Mouse (Mus musculus) megakaryocyte, embryonic 14.5 days (primary cell): Measurements from ENCODE around the gene S1pr4.

Source experiments
- FLI1 ChIP-seq: IDR thresholded peaks from 2 replicates; pipeline ENCODE4 v1.6.1; 2012; ENCODE audit warnings: low read length, inconsistent platforms, mixed read lengths
- GATA1 ChIP-seq: IDR thresholded peaks from 3 replicates; pipeline ENCODE4 v1.6.1; 2012; ENCODE audit warnings: mixed read lengths, low read length, inconsistent platforms, borderline replicate concordance

DNA sequence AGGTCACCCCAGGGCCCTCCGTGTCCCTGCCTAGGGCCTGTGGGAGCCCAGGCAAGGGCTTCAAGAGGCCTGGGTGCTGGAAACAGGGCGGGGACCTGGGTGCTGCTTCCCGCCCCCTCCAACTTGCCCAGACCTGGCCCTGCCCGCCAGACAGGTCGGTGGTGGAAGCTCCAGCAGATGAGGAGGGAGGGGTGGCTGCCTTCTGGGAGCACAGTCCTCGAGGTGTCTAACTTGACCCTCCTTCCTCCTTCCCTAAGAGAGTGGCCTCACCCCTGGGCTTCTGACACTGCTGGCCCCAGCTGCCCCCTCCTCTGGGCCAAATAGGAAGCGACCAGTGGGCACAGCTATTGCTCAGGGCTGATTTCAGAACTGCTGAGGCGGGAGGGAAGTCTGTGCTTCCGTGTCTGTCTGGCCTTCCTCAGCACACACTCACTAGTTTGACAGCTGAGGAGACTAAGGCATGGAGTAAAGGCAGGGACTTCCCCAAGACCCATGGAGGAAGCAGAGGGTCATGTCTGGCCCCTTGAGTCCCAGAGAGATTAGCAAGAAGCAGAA is 24.2 kb upstream of the S1pr4 start, which contains the start of gene Gna15:
- TF ChIP-seq GATA1 (no peak), FLI1 (no peak)
